Mouse (Mus musculus) mesoderm, embryonic 11.5 days (tissue): ENCODE results near the gene Mcu.

ENCODE experiments used
- DNase-seq: peaks from one replicate; pipeline ENCODE4 v3.0.0-alpha.2; 2012; ENCODE audit warnings: low read depth, low spot score

The Mcu gene

GRCm38 (mm10) chr10:59497019-59497418 is 119.5 kb downstream of the Mcu start:
- DNase-seq = no peak

DNA sequence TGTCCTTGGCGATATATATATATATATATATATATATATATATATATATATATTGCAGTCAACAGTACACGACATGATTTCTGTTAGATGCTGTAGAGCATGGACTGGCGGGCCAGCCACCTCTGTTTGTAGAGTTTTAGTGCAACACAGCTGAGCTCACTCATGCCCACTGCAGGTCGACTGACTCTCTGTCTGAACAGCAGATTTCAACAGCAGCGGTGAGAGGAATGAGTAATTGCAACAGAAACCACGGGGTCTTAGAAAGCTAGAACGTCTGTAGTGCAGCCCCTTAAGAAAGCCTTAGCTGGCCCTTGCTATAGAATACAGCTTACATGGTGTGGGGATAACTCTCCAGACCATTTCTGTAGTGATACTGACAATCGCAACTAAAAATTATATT is 121.6 kb downstream of the Mcu start:
- DNase-seq = no peak

DNA sequence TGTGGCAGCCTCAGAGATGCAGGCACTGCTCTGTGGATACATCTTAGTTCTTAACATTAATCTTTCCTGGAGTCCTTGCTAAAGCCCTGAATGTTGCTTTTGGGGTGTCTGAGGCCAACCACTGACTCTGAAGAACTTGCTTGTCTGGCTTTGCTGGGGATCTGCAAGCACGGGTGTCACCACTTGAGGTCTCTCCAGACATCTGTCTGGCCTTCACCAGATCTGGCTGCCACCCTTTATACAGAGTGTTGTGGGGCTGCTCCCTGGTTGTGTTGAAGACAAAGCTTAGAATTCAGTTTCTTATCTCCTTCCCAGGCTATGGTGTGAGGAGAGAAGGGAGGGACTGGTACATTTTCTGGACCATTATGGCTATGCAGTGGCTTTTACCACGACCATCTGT is 122.4 kb downstream of the Mcu start:
- no peak for DNase-seq

DNA sequence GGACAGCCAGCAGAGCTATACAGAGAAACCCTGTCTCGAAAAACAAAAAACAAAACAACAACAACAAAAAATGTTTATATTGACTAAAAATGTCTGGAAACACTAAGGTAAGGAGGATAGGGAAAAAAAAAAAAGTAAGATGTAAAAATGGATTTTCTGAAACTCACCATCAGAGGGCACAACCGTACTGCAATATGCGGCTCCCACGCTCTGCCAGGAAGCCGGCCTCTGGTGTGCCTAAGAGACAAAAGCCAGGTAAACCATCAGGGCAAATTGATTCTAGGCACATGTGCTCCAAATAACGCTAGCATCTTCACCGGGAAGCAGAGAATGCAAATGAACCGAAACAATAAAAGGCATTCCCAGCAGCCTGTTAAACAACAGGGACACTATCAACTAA is 125.6 kb downstream of the Mcu start:
- DNase-seq = no peak

GRCm38 (mm10) chr10:59489411-59489810 is 127.1 kb downstream of the Mcu start:
- DNase-seq = no peak

DNA sequence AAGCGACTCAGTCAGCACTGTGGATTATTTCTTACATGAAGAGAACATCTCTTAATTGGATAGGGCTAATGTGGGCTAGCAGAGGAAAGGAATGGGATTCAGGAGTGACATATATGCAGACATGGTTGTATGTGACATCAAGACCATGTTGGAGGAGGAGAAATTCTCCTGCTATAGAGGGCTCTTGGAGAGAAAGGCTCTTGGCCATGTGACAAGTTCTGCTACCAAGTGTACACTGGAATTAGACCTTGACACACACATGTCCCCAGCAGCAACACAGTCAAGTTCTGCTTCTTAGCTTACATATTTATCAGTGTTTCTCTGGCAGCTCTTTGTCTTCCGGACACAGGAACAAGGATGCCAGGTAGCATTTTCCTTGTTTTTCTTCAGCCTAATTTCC is 129.1 kb downstream of the Mcu start:
- DNase-seq = no peak

DNA sequence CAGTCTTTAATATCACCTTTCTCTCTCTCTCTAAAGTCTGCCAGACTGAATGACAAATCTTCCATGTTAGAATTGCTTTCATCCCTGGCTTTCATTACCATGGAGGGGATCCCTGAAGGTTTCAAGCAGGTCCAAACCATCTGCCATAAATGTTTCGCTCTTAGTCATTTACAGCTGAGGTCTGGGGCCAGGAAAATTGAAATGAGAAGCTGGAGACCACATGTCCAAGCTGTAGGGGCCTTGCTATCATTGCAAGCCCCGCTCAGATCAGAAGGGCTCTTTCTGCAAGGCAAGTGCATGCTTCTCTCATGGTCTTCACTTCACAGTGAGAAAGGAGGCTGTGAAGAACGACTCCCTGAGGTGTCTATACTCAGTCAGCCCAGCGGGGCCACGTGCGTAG is 132.2 kb downstream of the Mcu start:
- DNase-seq = no peak

DNA sequence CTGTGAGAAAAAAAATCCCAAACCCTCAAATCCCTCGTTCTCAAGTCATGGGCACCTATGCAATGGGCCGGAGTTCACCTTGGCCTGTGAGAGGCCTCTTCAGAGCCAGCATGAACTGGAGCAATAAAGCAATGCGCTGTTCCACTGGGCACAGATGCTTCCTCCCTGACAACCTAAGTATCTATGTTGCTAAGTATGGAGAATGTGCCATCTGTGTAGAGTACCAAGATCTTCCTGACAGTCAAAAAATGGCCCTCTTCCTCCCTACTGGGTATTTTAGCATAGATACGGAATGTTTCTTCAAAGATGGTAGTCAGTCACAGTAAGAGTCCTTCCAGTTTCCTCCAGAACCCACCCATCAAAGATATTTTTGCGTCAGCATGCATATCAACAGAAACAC is 135.1 kb downstream of the Mcu start:
- DNase-seq = no peak

DNA sequence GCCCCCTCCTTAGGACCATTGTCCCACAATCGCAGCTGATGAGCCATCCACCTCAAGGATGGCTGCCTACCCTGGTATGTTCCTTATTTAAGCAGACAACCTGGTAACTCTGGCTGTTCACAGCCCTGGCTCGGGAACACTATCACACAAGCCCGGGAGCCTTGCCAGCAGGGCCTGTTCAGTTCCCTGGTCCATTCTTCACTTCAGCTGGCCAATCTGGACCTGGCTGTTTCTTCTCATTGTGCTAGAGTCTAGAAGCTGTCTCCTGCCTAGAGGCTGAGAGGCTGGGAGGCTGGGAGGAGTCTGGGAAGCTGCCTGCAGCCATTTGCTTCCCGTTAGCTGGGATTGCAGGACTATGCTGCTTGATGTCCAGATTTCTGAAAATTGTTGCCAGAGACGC is 146.0 kb downstream of the Mcu start:
- no peak for DNase-seq

GRCm38 (mm10) chr10:59467297-59467696 is 149.2 kb downstream of the Mcu start:
- DNase-seq = no peak

DNA sequence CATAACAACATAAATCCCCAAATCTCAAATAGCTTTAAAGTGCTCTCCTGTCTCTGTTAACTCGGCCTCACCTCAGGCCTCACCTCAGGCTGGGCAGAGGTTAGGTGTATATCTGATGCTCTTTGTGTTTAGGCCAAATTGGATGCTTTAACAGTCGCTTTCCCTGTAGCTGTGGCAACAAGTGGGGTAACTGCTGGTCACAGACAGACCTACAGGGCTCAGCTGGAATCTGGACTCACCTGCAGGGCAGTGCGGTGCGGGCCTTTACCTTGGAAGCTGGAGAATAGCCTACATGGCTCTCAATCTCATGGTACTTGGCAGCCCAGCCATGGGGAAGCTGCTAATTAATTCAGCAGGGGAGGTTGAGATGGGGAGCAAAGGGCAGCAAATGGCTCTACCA is 149.9 kb downstream of the Mcu start:
- no peak for DNase-seq

GRCm38 (mm10) chr10:59465546-59465945 is 150.9 kb downstream of the Mcu start:
- DNase-seq = no peak

GRCm38 (mm10) chr10:59462307-59462706 is 154.2 kb downstream of the Mcu start:
- no peak for DNase-seq

DNA sequence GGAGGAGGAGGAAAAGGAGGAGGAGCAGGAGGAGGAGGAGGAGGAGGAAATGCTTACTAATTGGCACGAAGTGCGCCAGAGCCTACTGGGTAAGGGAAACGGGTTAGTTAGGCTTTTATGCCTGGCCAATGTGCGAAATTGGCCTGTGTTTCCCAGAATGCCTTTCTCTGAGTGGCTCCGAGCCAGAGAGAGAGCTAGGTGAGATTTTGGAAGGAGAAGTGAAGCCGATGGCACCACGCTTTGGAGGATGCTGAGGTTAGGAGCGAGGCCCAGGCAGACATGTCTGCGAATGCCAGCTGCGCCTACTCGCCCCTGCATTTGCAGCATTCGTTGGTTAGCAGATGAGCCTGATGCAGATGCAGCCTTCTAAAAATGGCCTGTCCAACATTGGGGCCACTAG is 156.7 kb downstream of the Mcu start:
- DNase-seq = no peak

DNA sequence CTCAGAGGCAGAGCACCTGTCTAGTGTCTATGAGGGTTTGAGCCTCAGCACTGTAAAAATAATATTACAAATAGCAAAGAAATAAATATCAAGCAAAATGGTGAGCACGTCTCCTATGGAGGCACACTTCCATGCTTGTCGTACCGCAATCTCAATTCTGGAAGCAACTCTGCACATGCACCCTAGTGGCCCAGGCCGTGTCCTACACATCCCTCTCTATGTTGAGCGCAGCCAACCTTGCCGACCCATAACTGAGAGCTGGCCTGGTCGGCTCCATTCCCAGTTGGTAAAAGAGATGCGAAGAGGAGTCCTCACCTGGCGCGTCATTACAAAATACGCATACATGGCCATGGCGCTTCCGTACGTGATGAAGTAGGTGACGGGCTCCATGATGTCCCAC is 161.9 kb downstream of the Mcu start:
- no peak for DNase-seq

GRCm38 (mm10) chr10:59451839-59452238 is 164.7 kb downstream of the Mcu start:
- DNase-seq = peak; percentile 33

DNA sequence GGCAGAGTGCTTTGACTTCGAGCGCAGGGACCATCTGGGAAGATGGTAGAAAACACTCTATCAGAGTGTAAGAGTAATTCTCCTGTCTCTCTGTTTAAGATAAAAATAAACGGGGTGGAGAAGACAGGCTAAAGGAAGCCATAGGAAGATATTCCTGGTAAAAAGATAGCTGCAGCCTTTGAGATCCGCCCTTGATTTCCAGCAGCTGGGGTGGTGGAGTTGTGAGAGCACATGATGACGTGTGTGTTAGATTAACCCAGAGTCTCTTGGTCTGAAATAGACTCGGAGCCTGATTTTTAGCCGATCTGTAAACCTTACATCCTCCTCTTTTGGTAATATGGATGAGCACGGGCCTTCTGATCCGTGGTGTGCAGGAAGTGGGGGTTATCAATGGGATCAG is 168.9 kb downstream of the Mcu start:
- DNase-seq = no peak

- DNase-seq = no peak
These were observed 169.5 kb downstream of the Mcu start for GRCm38 (mm10) chr10:59446911-59447437.

DNA sequence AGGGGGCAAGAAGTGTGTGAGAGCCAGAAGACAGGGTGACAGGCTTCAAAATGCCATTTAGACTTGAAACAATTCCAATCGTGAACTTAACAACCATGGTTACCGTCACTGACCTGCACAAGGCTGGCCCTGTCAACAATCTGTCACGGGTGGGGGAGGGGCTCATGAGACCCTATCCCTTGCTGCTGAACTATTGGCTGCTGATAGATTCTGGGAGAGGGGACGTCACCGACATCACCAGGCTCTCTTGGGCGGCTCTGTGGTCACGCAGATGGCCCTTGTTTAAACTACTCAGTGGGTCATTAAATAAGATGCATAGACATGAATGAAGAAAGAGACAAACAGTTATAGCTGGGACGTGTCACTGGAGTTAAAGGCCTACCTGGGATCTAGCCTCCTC is 171.9 kb downstream of the Mcu start:
- DNase-seq = peak; percentile 36

- no peak for DNase-seq
These were observed 172.4 kb downstream of the Mcu start for GRCm38 (mm10) chr10:59444106-59444505.

- DNase-seq = peak; percentile 54
These were observed 173.3 kb downstream of the Mcu start for GRCm38 (mm10) chr10:59443212-59443611.

DNA sequence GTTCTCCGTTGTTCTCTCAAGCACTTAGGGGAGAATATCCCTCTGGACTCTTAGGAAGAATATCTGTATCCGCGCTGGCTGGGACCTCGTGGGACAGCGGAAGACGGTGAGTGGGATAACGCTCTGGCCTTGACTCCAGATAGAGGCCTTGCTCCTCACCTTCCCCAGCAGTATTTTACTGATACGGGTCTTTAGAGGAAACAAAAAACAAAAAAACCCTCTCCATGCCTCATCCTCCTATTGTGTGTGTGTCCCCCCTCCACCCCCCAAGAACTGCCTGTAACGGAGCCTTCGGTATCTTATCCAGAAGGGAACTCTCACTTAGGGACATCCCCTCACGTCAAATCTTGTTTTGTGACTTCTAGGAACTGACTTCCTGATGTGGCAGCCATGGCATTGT is 174.8 kb downstream of the Mcu start, which contains the start of gene Oit3:
Gene Oit3 (minus strand): TSS at position 44 of the 400 bp plus-strand sequence.
- no peak for DNase-seq

DNA sequence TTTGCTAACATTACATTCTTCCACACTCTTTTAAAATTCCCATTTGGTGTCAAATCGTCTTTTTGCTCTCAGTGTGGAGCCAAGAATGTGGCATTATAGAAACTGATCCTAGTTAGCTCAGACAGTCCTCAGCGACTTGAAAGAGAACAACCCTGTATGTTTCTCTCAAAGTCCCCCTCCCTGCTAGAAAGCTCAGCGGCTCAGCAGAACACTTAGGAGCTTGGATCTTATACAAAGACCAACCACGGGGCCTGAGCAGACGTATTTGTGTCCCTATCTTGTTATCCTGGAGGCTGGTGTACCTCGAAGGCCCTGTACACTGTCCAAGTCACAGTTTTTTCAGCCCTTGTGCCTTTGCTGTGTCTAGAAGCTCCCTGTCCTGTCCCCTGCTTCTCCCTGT is 176.3 kb downstream of the Mcu start:
- DNase-seq = no peak

- DNase-seq = no peak
These were observed 177.0 kb downstream of the Mcu start for GRCm38 (mm10) chr10:59439508-59439931.
